Mouse (Mus musculus): ENCODE measurements at regions not wholly inside any gene's neighbourhood (a gene's known extent, or its start where the extent isn't known, plus 50 kb on each side); places are given as distances from the start of the nearest gene placed in this dataset.
A peak's percentile ranks its signal among the peaks of the same experiment; 100 is the strongest.

- DNase-seq, result no peak
Observed at GRCm38 (mm10) chr4:34226886-34227285, 176.9 kb upstream of the Spaca1 start.

- DNase-seq, result no peak
Observed at GRCm38 (mm10) chr4:34227611-34228010, 177.6 kb upstream of the Spaca1 start.

DNA sequence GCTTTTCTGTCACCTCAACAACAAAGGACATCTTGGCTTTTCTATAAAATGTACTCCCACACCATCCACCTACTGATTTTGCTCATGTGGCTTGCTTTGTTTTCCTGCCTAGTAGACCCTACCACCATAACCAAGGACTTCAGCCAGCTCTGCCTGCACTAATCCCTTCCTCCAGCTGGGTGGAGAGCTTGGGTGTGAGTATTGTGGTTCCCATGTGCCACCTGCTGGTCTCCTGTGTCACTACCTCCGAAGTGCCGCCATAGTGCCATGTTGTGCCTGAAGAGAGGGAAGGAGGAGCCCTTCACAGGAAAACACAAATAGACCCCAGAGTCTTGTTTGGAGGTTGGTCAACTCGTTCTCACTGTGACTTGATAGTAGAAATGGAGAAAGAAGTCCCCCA, 181.3 kb upstream of the Spaca1 start:
- peak; percentile 55 for DNase-seq

DNA sequence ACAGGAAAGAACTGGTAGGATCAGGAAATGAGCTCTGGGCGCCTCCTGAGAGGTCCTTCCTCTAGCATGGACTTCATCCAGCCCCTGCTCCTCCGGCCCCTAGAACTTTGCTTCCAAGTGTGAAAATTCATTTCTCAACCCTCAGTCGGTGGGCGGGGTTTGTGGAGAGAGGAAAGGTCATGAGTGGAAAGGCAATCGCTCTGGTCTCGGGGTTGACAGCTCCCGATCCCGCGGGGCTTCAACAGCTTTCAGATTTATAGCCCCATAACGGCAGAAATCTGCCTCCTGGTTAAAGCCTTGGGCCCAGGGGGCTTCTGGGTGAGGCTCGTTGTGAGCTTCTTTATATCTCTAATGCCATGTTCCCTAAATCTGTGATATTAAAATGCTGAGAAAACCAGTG, 184.2 kb upstream of the Spaca1 start:
- DNase-seq, result no peak

DNA sequence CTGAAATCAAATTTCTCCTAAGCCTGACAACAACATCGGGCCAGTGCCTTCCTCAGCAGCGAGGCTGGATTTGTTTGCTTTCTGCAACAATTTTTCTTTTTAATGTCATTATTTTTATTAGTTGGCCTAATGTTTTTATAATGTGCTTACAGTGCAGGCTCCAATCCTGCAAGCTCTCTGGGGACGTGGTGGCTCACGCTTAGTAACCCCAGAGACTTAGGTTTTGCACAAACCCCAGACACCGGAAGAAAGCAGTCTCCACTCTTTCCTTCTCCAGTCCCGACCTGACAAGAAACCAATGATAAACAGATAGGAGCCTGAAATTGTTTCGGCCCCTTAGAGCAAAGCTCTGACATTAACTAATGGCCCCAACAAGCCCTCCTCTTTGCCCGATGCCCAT, 184.7 kb upstream of the Spaca1 start:
- DNase-seq, result no peak

DNA sequence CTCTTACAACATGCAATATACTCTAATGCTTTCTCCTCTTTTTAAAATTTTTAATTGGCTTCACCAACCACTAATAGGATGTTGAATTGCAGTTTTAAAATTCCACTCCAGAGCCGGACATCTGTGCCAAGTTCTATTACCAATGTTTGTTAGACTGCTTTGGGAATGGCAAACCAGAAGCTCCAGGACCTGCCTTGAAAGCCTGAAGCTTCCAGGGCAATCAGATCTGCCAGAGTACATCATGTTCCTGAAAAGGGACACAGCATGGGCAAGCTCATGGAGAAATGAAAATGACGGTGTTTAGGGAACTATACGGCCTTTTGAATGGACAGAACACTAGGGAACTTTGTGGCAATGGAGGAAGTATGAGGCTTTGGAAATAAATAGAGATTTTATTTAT, 187.8 kb upstream of the Spaca1 start:
- DNase-seq, result no peak

DNA sequence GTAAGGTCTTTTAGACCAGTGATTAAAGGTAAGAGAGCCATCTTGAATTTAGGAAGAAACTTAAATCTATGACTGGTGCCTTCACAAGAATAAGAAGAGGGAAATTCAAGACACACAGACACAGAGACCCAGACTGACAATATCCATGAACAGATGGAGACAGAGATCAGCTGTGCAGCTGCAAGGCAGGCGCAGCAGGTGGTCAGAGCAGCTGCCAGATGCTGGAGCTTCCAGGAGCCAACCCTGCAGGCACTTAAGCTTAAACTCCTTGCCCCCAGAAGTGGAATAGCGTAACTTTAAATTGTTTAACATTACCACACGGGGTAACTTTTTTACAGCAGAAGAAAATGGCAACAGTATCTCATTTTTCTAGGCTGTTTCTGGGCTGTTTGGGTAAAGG, 189.6 kb upstream of the Spaca1 start:
- no peak for DNase-seq

GRCm38 (mm10) chr4:34241060-34241571, 191.1 kb upstream of the Spaca1 start:
- no peak for DNase-seq

GRCm38 (mm10) chr4:34241673-34242072, 191.7 kb upstream of the Spaca1 start:
- DNase-seq, result no peak

DNA sequence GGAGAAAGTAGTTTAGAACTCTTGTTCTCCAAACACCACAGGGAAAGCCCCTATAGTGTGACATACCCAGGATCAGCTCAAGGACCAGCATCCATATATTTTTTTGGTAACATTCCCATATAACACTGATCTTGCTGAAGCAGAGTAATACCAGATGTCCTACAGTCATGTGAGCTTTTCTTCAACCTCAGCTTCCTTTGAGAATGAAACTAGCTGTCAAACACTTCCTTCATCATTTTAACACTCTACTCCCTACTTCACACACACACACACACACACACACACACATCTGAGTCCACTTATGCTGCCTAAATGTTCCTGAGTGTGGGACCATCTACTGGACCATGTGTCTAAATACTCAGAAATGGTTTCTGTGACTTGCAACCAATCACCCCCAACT, 209.5 kb upstream of the Spaca1 start:
- no peak for DNase-seq

DNA sequence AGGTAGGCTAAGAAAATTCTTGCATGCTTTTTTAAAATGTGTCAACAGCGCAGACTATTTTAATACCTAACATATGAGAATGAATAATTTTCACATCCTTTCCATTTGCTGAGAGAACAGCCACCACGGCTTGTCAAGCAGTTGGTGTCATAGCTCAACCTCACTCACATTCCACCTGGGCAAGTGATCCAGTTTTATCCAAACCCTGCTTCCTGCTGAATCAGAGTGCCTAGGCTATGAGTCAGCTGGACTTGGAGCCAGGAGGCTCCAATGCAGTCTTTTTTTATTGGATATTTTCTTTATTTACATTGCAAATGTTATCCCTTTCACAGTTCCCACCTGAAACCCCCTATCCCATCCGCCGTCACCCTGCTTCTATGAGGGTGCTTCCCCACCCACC, 210.5 kb upstream of the Spaca1 start:
- no peak for DNase-seq

GRCm38 (mm10) chr4:34261809-34262208, 211.8 kb upstream of the Spaca1 start:
- no peak for DNase-seq

DNA sequence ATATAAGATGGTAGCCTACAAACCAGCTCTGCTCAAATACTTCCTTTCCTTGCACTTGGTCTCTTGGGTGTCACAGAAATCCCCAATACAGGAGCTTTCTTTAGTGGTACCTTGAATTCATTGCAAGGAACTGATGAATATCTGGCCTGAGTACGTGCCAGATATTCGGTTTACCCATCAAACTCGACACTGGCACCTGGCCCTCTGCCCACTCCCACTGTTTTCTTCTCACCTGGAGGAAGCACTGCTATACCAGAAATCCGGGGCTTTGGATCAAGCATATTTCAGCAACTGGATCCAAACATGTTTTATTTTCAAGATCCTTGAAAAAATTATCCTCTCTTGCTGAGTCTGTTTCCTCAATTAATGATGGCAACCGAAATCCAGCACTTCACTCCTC, 214.4 kb upstream of the Spaca1 start:
- no peak for DNase-seq

- no peak for DNase-seq
Observed at GRCm38 (mm10) chr4:34274316-34274715, 224.3 kb upstream of the Spaca1 start.

GRCm38 (mm10) chr4:34275372-34275771, 225.4 kb upstream of the Spaca1 start:
- DNase-seq, result no peak

GRCm38 (mm10) chr4:34302504-34303108, 248.1 kb upstream of the Akirin2 start:
- DNase-seq, result no peak

- DNase-seq, result no peak
Observed at GRCm38 (mm10) chr4:34308921-34309563, 241.7 kb upstream of the Akirin2 start.

DNA sequence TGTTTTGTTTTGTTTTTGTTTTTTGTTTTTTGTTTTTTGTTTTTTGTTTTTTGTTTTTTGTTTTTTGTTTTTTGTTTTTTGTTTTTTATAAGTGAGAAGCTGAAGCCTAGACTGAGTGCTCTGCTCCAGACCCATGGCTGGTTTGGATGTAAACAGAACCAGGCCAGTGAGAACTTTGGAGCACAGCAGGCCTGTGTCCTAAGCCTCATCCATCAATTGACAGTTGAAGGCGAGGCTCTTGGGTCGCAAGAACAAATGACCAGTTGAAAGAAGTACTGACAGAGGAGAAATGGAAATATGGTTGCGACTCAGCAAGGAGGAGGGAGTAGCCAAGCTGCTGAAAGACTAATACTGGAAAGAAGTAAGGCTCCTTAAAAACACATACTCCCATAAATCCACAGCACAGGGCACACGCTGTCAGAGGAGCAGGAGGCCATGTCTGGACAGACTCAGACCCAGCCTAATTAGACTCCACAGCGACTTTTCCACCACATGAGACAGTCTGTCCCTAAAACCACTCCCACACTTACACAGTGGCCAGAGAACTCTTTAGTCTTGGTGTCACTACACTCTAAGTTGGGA, 240.6 kb upstream of the Akirin2 start:
- DNase-seq, result no peak

DNA sequence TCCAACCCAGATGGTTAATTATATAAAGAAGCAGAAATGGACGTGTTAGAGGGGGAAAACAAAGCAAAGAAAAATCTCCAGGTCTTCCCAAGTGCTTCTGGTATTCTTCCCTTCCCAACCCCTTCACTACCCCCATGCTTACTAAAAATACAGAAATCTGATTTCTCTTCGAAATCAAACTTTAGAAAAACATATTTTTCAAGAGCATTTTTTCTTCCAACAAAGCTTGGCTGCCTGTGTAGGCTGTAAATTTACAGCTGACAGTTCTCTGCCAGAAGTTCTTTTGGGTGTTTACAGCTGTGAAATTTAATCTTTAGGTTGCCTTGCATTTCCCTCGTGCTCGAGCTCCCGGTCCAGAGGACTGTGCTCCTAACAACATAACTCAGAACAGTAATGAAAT, 234.9 kb upstream of the Akirin2 start:
- no peak for DNase-seq

GRCm38 (mm10) chr4:34322841-34323240, 227.9 kb upstream of the Akirin2 start:
- DNase-seq, result no peak

DNA sequence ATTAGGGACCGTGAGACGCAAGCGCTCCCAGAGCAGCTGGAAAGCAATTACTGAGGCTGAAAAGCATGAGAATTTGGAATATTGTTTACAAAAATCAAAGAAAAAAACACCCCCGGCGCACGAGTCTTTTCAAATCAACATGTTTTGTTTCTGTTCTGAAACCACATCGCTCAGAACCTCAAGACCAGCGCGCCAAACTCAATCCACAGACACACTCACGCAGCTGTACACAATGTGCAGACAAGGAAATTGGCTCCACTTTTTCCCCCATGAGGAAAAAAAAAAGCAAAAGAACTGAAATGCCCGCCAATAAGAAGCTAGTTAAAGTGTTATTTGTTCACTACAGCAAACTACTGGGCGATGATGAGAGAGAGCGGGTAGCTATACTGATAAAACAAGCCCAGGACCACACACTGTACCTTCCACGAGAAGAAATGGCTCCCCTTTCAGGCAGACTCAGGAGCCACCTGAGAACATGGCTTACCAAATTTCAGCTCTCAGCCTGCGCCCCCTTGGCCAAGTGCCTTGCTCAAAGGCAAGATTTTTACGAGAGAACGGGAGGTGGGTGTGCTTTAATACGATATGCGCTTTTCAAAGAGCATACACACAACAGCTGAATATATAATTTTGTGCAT, 222.5 kb upstream of the Akirin2 start:
- DNase-seq, result no peak

DNA sequence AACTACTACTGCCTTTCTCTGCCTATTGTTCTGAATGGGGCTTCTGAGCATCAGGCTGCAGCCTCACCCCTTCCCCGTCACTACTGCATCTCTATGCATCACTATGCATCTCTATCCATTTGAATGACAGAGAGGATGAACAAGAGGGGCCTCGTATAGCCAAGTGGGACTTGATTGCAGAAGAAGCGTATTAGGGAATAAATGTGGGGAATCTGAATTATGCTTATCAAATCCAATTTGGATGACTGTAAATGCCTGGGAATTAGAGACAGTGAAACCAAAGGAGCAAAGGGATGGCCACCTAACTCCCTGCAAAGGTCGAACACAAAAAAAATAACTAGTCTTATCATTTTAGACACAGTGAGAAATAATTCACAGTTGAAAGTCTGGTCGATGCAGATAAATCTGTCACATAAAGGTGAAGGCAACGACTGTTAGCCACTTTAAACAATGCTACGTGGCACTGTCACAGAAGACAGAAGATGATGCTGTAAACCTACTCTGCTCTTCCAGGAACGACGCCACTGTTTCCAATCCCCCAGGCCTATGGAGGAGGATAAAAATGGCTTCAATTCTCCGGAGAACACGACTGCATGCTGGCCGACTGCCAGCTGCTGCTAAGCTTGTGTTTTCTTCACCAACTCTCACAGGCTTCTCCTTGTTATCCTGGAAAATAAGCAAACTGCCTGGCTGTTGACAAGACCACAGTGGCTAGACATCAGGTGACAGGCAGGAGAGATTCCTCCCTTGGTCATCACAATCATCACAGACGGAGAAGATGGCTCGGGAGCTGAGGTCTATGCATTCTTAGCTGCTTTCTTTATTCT, 213.6 kb upstream of the Akirin2 start:
- DNase-seq, result peak; percentile 63

DNA sequence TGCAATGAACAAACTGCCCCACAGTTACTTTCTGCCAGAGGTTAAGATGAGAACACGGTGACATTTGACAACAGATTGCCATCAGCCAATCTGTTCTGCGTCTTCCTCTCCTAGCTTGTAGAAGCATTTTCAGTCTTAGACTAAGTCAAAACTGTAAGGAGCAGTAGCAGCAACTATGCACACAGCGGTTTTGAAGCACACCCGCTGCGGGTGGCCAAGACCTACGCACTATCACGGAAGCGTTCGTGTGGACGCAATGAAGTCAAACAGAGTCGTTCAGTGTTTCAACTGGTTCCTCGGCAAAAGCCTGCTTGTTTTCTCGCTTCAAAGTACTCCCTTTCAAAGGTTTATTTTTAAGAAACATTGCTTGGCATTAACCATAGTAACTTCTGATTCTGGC, 212.9 kb upstream of the Akirin2 start:
- no peak for DNase-seq

Data from right cerebral cortex, postnatal 14 days (tissue).